Mouse (Mus musculus) forebrain, embryonic 11.5 days (tissue): Measurements from ENCODE around the gene Klc4. TPM values are rescaled to one million over a fixed set of nuclear protein-coding genes. Genes with fewer than 3 reads are reported as not detected.

Experiments used
- polyA plus RNA-seq: library from polyadenylated mRNA; unstranded; fragments of >200 nt; fragmentation: Nextera tagmentation; extraction: Ambion mirVana; gene quantifications from 2 replicates; pipeline ENCODE4 v1.2.1, GENCODE M21; 2014

Gene Klc4
- polyA plus RNA-seq, 1 experiment from 2014 or later = 35.8 TPM

Other genes with a start within 250 kb of the Klc4 start
- 0.28 and 0.52 TPM in 2 replicates for gene Crip3, start 217.1 kb downstream of the Klc4 start, polyA plus RNA-seq
- gene Slc22a7, start 207.6 kb downstream of the Klc4 start, polyA plus RNA-seq = not detected in 2 replicates
- gene Ttbk1, start 158.3 kb downstream of the Klc4 start, polyA plus RNA-seq = 3.5 TPM in 2 replicates
- 87.6 and 89.0 TPM in 2 replicates for gene Dnph1, start 149.3 kb downstream of the Klc4 start, polyA plus RNA-seq
- gene Cul9, start 99.6 kb downstream of the Klc4 start, polyA plus RNA-seq = 3.4 and 4.0 TPM in 2 replicates
- gene Srf, start 89.8 kb downstream of the Klc4 start, polyA plus RNA-seq = 5.0 and 5.2 TPM in 2 replicates
- gene Ptk7, start 16.5 kb downstream of the Klc4 start, polyA plus RNA-seq = 40.8 and 43.3 TPM in 2 replicates
- 111 and 117 TPM in 2 replicates for gene Mrpl2, start 207 bp upstream of the Klc4 start, polyA plus RNA-seq
- 34.4 and 34.9 TPM in 2 replicates for gene Cul7, start 4.3 kb upstream of the Klc4 start, polyA plus RNA-seq
- gene Rrp36, start 28.3 kb upstream of the Klc4 start, polyA plus RNA-seq = 61.0 and 64.1 TPM in 2 replicates
- gene Mea1, start 32.8 kb upstream of the Klc4 start, polyA plus RNA-seq = 167 and 187 TPM in 2 replicates
- gene Klhdc3, start 34.9 kb upstream of the Klc4 start, polyA plus RNA-seq = 117 and 129 TPM in 2 replicates
- 140 TPM in 2 replicates for gene Ppp2r5d, start 59.1 kb upstream of the Klc4 start, polyA plus RNA-seq
- gene Pex6, start 65.4 kb upstream of the Klc4 start, polyA plus RNA-seq = 21.4 and 22.7 TPM in 2 replicates
- 0.36 and 0.80 TPM in 2 replicates for gene Gnmt, start 83.1 kb upstream of the Klc4 start, polyA plus RNA-seq
- 61.2 and 61.8 TPM in 2 replicates for gene Cnpy3, start 106.2 kb upstream of the Klc4 start, polyA plus RNA-seq
- gene Ptcra, start 117.7 kb upstream of the Klc4 start, polyA plus RNA-seq = 0.35 and 0.44 TPM in 2 replicates
- gene 2310039H08Rik, start 126.6 kb upstream of the Klc4 start, polyA plus RNA-seq = 53.7 and 57.5 TPM in 2 replicates
- 178 and 189 TPM in 2 replicates for gene Rpl7l1, start 136.7 kb upstream of the Klc4 start, polyA plus RNA-seq
- 6.8 and 7.2 TPM in 2 replicates for gene Bicral, start 212.5 kb upstream of the Klc4 start, polyA plus RNA-seq
- 62.3 and 65.3 TPM in 2 replicates for gene Tbcc, start 244.7 kb upstream of the Klc4 start, polyA plus RNA-seq